Mouse (Mus musculus) midbrain, embryonic 11.5 days (tissue): Measurements from ENCODE around the gene Sgcb. TPM values are rescaled to one million over a fixed set of nuclear protein-coding genes. Genes with fewer than 3 reads are reported as not detected.

ENCODE experiments used
- ATAC-seq: fragments of 200-750 bp; cut with Nextera tagmentation; 2 replicates; pipeline ENCODE4 v1.8.0; 2017; ENCODE audit warnings: moderate TSS enrichment, moderate library complexity; ENCODE audit not compliant: low FRiP score
- DNase-seq: peaks from one replicate; pipeline ENCODE4 v3.0.0; 2015; ENCODE audit warnings: low spot score; ENCODE audit errors: missing footprints
- H3K27ac ChIP-seq: fragments of 300-500 bp; sonication (generic); 2 replicates; pipeline ENCODE4 v1.5.1; 2014; ENCODE audit warnings: low read depth, low read length
- H3K27me3 ChIP-seq: fragments of 300-500 bp; sonication (generic); 2 replicates; pipeline ENCODE4 v1.6.1; 2014; ENCODE audit warnings: mild to moderate bottlenecking, low read length, moderate library complexity, mixed read lengths; ENCODE audit not compliant: control insufficient read depth, insufficient read depth
- H3K36me3 ChIP-seq: fragments of 300-500 bp; sonication (generic); 2 replicates; pipeline ENCODE4 v1.6.1; 2014; ENCODE audit warnings: mild to moderate bottlenecking, low read length, moderate library complexity, mixed read lengths; ENCODE audit not compliant: control insufficient read depth, insufficient read depth
- H3K4me1 ChIP-seq: fragments of 300-500 bp; sonication (generic); 2 replicates; pipeline ENCODE4 v1.6.1; 2014; ENCODE audit warnings: low read length; ENCODE audit not compliant: control insufficient read depth, insufficient read depth
- H3K4me2 ChIP-seq: fragments of 300-500 bp; sonication (generic); 2 replicates; pipeline ENCODE4 v1.6.1; 2014; ENCODE audit warnings: mild to moderate bottlenecking, moderate library complexity
- H3K4me3 ChIP-seq: fragments of 300-500 bp; sonication (generic); 2 replicates; pipeline ENCODE4 v1.5.1; 2014; ENCODE audit warnings: low read depth, low read length
- H3K9ac ChIP-seq: fragments of 300-500 bp; sonication (generic); 2 replicates; pipeline ENCODE4 v1.6.1; 2014; ENCODE audit warnings: low read length
- H3K9me3 ChIP-seq: fragments of 300-500 bp; sonication (generic); 2 replicates; pipeline ENCODE4 v1.6.1; 2016; ENCODE audit warnings: low read length; ENCODE audit not compliant: control insufficient read depth
- WGBS: fragments of 180-500 bp; shearing (Covaris S2); extraction: QIAGEN DNeasy Blood & Tissue Kit; methylation state at CpG from one replicate; pipeline ENCODE4 v1.1.7; 2014; 5-methylcytosine and 5-hydroxymethylcytosine counted together
- polyA plus RNA-seq: library from polyadenylated mRNA; unstranded; fragments of >200 nt; fragmentation: Nextera tagmentation; extraction: Ambion mirVana; gene quantifications from 2 replicates; pipeline ENCODE4 v1.2.1, GENCODE M21; 2014

Sgcb gene
- polyA plus RNA-seq, 1 experiment from 2014 or later: 20.4 TPM

DNA sequence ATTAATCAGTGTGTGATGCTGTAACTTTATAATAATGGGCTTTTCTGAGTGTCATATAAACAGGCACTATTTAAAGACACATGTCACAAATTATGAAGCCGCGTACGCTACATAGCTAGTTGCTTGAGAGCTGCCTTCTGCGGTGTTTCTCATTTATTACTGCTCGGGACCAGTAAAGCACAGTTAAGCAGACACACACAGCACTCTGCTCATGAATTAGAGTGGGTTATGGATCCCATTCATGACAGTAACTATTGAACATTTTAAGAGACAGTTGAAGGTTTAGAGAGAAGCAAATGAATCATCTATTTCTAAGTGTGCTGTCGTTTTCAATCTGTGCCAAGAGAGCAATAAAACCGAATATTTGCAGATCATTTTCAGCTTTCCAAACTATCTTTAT, 20.7 kb downstream of the Sgcb start:
- H3K27ac ChIP-seq: no peak overlapping the region
- no peaks in the 10 kb centered on the region for H3K27me3 ChIP-seq
- no peaks in the 10 kb centered on the region for H3K36me3 ChIP-seq
- ATAC-seq (no peak), DNase-seq (no peak)
- H3K9ac ChIP-seq: no peak overlapping the region
- peaks cover 6% of the 10 kb centered on the region for H3K4me1 ChIP-seq
- H3K9me3 ChIP-seq: no peaks in the 10 kb centered on the region
- 92% methylated on average over 7 of the region's 7 CpGs for WGBS
- H3K4me3 ChIP-seq: no peak overlapping the region
- no peak overlapping the region for H3K4me2 ChIP-seq

- no peaks in the 10 kb centered on the region for H3K36me3 ChIP-seq
- H3K4me3 ChIP-seq: no peak overlapping the region
- no peak for ATAC-seq
- WGBS: 78% methylated on average over 1 of the region's 1 CpGs
- H3K4me2 ChIP-seq: no peak overlapping the region
- no peak overlapping the region for H3K27ac ChIP-seq
- H3K27me3 ChIP-seq: no peaks in the 10 kb centered on the region
- no peak overlapping the region for H3K9ac ChIP-seq
- no peaks in the 10 kb centered on the region for H3K4me1 ChIP-seq
- no peaks in the 10 kb centered on the region for H3K9me3 ChIP-seq
- DNase-seq: no peak
These were observed 22.1 kb downstream of the Sgcb start for GRCm38 (mm10) chr5:73625505-73625904.

DNA sequence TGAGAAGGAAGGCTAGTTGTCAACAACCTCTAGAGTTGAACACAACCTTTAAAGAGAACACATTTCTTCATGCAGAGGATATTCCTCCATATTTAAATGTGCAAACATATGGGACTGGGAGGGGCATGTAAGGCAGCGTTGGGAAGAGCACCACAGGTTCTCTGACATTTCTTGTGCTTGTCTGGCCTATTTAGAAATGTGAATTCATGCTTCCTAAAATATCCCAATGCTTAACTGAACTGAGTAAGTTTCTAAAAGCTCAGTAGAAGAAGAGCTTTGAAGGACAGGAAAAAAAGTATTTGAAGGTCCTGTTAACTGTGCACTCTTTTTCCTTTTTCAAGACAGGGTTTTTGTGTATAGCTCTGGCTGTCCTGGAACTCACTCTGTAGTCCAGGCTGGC, 28.6 kb downstream of the Sgcb start:
- no peak overlapping the region for H3K4me3 ChIP-seq
- H3K9me3 ChIP-seq: no peaks in the 10 kb centered on the region
- no peak overlapping the region for H3K27ac ChIP-seq
- H3K9ac ChIP-seq: no peak overlapping the region
- ATAC-seq (no peak), DNase-seq (no peak)
- no peaks in the 10 kb centered on the region for H3K4me1 ChIP-seq
- no peaks in the 10 kb centered on the region for H3K36me3 ChIP-seq
- 84% methylated on average over 1 of the region's 1 CpGs for WGBS
- H3K27me3 ChIP-seq: no peaks in the 10 kb centered on the region
- no peak overlapping the region for H3K4me2 ChIP-seq

DNA sequence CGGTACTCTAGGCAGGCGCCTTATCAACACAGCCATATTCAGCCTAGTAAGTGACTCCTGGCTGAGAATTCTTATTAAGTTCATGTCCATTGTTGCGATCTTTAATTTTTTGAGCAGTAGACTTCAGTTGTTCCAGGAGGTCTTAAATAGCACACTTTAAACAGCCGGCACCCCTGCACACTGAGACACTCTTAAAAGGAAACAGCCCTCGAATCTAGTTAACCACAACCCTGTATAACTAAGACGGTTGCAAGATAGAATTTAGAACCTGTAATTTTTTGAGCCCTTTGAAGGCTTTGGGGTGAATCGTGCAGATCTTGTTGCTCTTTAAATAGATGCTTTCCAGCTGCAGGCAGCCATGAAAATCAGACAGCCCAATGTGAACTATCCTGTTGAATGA, 32.4 kb downstream of the Sgcb start:
- Histone ChIP-seq H3K27me3 (no peaks in the 10 kb centered on the region), H3K4me2 (no peak overlapping the region), H3K4me3 (no peak overlapping the region), H3K27ac (no peak overlapping the region), H3K36me3 (no peaks in the 10 kb centered on the region), H3K9ac (no peak overlapping the region), H3K9me3 (0 out of 2 replicates have a peak, but pooled peaks cover 3% of the 10 kb centered on the region), H3K4me1 (no peaks in the 10 kb centered on the region)
- DNase-seq (no peak), ATAC-seq (no peak)
- WGBS: 87% methylated on average over 7 of the region's 7 CpGs

DNA sequence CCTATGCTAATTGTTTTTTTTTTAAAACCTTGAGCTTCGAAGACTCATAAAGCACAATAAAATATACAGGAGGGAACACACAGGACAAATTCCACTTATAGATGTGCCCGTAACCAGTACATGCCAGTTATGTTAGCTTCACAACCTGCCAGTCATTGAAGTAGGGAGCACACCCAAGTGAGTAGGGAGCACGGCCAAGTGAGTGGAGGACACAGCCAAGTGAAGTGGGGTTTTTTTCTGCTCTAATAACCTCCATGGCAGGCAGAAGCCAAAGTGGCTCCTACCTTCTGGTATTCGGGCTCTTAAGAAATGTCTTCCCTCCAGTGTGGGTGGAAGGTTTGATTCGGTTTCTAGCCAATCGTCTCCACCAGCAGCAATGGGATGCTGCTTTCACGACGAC, 34.3 kb downstream of the Sgcb start:
- no peak for ATAC-seq
- Histone ChIP-seq H3K27me3 (no peaks in the 10 kb centered on the region), H3K9me3 (0 out of 2 replicates have a peak, but pooled peaks cover 3% of the 10 kb centered on the region), H3K9ac (no peak overlapping the region), H3K36me3 (no peaks in the 10 kb centered on the region), H3K4me3 (no peak overlapping the region), H3K4me1 (no peaks in the 10 kb centered on the region), H3K4me2 (no peak overlapping the region), H3K27ac (no peak overlapping the region)
- 95% methylated on average over 8 of the region's 8 CpGs for WGBS
- DNase-seq: no peak

DNA sequence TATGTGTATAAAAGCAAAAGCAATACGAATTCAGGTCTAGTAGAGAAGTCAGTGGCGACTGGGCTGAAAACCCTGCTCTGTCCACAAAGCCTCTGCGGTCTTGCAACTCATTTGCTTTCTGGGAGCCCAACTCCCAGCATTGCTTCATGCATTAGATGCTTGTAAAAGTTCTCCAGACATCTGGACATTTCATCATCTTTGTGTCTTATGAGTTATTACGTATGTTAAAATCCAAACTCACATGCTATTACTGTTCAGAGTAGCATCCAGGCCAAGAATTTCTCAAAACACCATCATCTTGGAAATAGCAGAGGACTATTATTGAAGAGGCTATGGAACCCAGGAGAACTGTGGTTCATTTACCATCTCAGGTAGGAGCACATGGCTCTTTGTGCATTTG, 36.5 kb downstream of the Sgcb start:
- Histone ChIP-seq H3K27ac (no peak overlapping the region), H3K4me2 (no peak overlapping the region), H3K27me3 (no peaks in the 10 kb centered on the region), H3K4me3 (no peak overlapping the region), H3K4me1 (no peaks in the 10 kb centered on the region), H3K9me3 (0 out of 2 replicates have a peak, but pooled peaks cover 3% of the 10 kb centered on the region), H3K36me3 (no peaks in the 10 kb centered on the region), H3K9ac (no peak overlapping the region)
- WGBS: 97% methylated on average over 4 of the region's 4 CpGs
- ATAC-seq (no peak), DNase-seq (no peak)

DNA sequence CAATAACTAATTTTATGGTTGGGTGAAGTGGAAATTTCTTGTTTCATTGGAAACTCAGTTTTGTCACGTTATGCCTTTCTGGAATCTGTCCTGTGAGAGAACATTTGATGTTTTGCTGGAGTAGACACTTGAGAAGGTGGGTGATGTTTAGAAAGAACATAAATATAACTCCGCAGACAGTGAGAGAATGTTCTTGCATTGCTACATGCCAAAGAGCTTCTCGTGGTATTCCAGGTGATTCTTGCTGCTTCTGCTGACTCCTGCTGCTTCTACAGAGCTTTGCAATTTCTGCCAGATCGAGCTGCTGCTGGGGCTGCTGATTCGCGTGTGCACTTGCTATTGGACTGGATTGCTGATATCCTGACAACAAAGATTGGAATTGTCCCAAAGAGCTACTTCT, 42.6 kb downstream of the Sgcb start:
- no peak overlapping the region for H3K4me3 ChIP-seq
- ATAC-seq: no peak
- no peaks in the 10 kb centered on the region for H3K36me3 ChIP-seq
- DNase-seq: no peak
- H3K27ac ChIP-seq: no peak overlapping the region
- H3K27me3 ChIP-seq: no peaks in the 10 kb centered on the region
- WGBS: 84% methylated on average over 6 of the region's 6 CpGs
- H3K4me1 ChIP-seq: no peaks in the 10 kb centered on the region
- H3K4me2 ChIP-seq: no peak overlapping the region
- H3K9me3 ChIP-seq: no peaks in the 10 kb centered on the region
- H3K9ac ChIP-seq: no peak overlapping the region

- H3K36me3 ChIP-seq: no peaks in the 10 kb centered on the region
These were observed 43.0 kb downstream of the Sgcb start for GRCm38 (mm10) chr5:73604542-73604941.

GRCm38 (mm10) chr5:73602865-73603264, 44.7 kb downstream of the Sgcb start:
- Histone ChIP-seq H3K9me3 (no peaks in the 10 kb centered on the region), H3K9ac (no peak overlapping the region), H3K4me2 (no peak overlapping the region), H3K4me1 (0 out of 2 replicates have a peak, but pooled peaks cover 2% of the 10 kb centered on the region), H3K36me3 (no peaks in the 10 kb centered on the region), H3K27me3 (no peaks in the 10 kb centered on the region), H3K4me3 (no peak overlapping the region), H3K27ac (no peak overlapping the region)
- ATAC-seq (no peak), DNase-seq (no peak)
- WGBS: 82% methylated on average over 3 of the region's 3 CpGs

More at GRCm38 (mm10) chr5:73604542-73604941, 43.0 kb downstream of the Sgcb start:
- no peak overlapping the region for H3K27ac ChIP-seq
- no peak for DNase-seq
- H3K4me2 ChIP-seq: no peak overlapping the region
- H3K27me3 ChIP-seq: no peaks in the 10 kb centered on the region
- H3K9me3 ChIP-seq: no peaks in the 10 kb centered on the region
- 87% methylated on average over 6 of the region's 6 CpGs for WGBS
- no peak overlapping the region for H3K4me3 ChIP-seq
- H3K4me1 ChIP-seq: no peaks in the 10 kb centered on the region
- no peak for ATAC-seq
- H3K9ac ChIP-seq: no peak overlapping the region

DNA sequence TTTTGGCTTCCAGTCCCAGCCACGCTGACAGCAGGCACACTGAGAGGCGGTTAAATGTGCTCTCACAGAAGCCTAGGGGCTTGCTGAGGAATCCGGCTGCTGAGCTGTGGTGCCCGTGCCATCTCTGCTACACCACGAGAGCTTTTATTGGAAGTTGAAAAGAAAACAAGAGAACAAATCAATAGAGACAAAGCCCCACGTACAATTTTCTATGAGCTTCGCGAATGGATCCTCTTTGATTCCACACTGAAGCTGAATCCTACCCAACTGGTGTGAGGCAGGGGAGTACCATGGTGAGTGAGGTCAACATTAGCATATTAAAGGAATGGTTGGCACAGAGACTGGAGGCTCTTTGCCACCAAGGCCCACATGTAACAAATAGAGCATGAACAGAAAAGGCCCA, 46.2 kb downstream of the Sgcb start:
- H3K4me3 ChIP-seq: no peak overlapping the region
- no peak overlapping the region for H3K9ac ChIP-seq
- no peak overlapping the region for H3K27ac ChIP-seq
- no peak for ATAC-seq
- WGBS: 64% methylated on average over 8 of the region's 8 CpGs
- no peaks in the 10 kb centered on the region for H3K9me3 ChIP-seq
- no peaks in the 10 kb centered on the region for H3K36me3 ChIP-seq
- H3K4me2 ChIP-seq: no peak overlapping the region
- H3K27me3 ChIP-seq: no peaks in the 10 kb centered on the region
- H3K4me1 ChIP-seq: 0 out of 2 replicates have a peak, but pooled peaks cover 2% of the 10 kb centered on the region
- DNase-seq: no peak
